Mouse (Mus musculus) testis, adult 2 months (tissue): ENCODE results near the gene Adcy3.

Experiments used
- CTCF ChIP-seq: fragments of 200-500 bp; IDR thresholded peaks from 2 replicates; pipeline ENCODE4 v1.5.1; 2012; ENCODE audit warnings: low read depth, mild to moderate bottlenecking, inconsistent platforms, low read length, moderate library complexity; ENCODE audit not compliant: control insufficient read depth, insufficient read depth, insufficient replicate concordance
- POLR2A ChIP-seq: fragments of 200-500 bp; IDR thresholded peaks from 2 replicates; pipeline ENCODE4 v1.6.1; 2012; ENCODE audit warnings: low read depth, mild to moderate bottlenecking, inconsistent platforms, low read length, moderate library complexity; ENCODE audit not compliant: control insufficient read depth

GRCm38 (mm10) chr12:4158179-4158578 is 25.3 kb downstream of the Adcy3 start:
- no peak for TF ChIP-seq CTCF
- TF ChIP-seq POLR2A, result no peak
